Mouse (Mus musculus) adipose tissue, adult 10 weeks (tissue): ENCODE measurements around the gene Uba1y. TPM values are rescaled to one million over a fixed set of nuclear protein-coding genes. Genes with fewer than 3 reads are reported as not detected.

Experiments used
- polyA plus RNA-seq: library from polyadenylated mRNA; stranded (reverse); fragments of 350-450 nt; fragmentation: Illumina TruSeq; extraction: RNeasy Lipid Tissue Mini Kit (QIAGEN cat#74804); gene quantifications from one replicate; pipeline ENCODE4 v1.2.3, GENCODE M21; 2014; ENCODE audit warnings: low read depth, low replicate concordance

Gene Uba1y
- 0.17 TPM for polyA plus RNA-seq

DNA sequence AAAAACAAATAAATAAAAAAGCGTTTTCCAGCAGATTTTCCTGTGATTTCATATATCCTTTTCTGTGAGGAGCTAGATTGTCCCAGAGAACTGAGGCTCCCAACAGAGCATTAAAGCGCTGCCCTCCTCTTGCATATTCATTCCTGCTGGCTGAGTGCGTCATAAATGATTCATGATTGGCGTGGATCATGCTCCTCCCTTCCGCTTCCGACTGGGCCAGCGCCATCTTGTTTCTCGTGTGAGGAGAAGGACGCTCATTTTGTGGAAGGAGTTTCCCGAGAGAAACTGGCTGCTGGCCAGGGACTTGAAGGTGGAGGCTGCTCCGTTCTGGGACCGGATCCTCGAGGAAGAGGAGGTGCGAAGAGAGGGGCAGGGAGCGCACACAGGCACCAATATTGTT is at the start of gene Uba1y:
Uba1y (plus strand) TSS at position 254 of the 400 bp plus-strand sequence.

DNA sequence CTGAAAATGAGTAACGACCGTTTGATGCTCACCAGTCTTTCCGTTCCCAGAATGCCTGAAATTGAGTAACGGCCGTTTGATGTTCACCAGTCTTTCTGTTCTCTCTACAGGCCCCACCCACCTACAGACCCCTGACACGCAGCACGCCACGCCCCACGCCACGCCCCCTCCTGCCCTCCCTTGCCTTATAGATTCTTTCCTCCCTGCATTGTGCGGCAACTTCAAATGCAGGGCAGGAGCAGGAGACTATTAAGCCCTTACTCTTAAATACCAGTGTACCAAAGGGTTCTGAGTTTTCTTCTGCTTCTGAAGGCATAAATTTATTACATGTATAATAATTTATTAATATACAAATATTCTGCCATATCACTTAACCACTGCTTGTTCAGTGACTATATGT is 21.1 kb upstream of the Uba1y start, which contains the start of gene Zfy1:
Zfy1 (minus strand) TSS at position 101 of the 400 bp plus-strand sequence.

Other genes starting within 250 kb of the Uba1y start
- not detected for gene Zfy1, start 21.2 kb upstream of the Uba1y start, polyA plus RNA-seq
- gene Kdm5d, start 79.1 kb downstream of the Uba1y start, polyA plus RNA-seq = 13.1 TPM
- gene Eif2s3y, start 191.9 kb downstream of the Uba1y start, polyA plus RNA-seq = 79.5 TPM